Mouse (Mus musculus): ENCODE data around the gene Chd1l.

GRCm38 (mm10) chr3:97624611-97625010 lies 14.6 kb upstream of the Chd1l start:
- no peak for TF ChIP-seq POLR2A (IDR thresholded peaks at IDR 0.05; ENCODE audit: insufficient read depth, low read depth, low read length)
- TF ChIP-seq CTCF (IDR thresholded peaks at IDR 0.05) = no peak
